Mouse (Mus musculus): Measurements from ENCODE around the gene Nop53. TPM values are rescaled to one million over a fixed set of nuclear protein-coding genes. Genes with fewer than 3 reads are reported as not detected.

Gene Nop53
- 162 TPM in 2 replicates for polyA plus RNA-seq (2015; fragmentation: Nextera tagmentation; extraction: Ambion mirVana)

GRCm38 (mm10) chr7:15945721-15946536 is at the start of gene Nop53:
Nop53 (minus strand) TSS chr7:15946074.

GRCm38 (mm10) chr7:15967312-15967711 is 21.4 kb upstream of the Nop53 start, which contains the start of gene Ehd2:
Ehd2 (minus strand) TSS chr7:15967567.

GRCm38 (mm10) chr7:15922220-15922773 is 23.6 kb downstream of the Nop53 start, which contains the start of gene Selenow:
Selenow (minus strand) TSS chr7:15922402.

Other genes with a start within 250 kb of the Nop53 start
- not detected in 2 replicates for gene Obox5, start 195.9 kb downstream of the Nop53 start, polyA plus RNA-seq (2015; fragmentation: Nextera tagmentation; extraction: Ambion mirVana)
- not detected in 2 replicates for gene Obox6, start 106.4 kb downstream of the Nop53 start, polyA plus RNA-seq (2015; fragmentation: Nextera tagmentation; extraction: Ambion mirVana)
- not detected in 2 replicates for gene Crx, start 66.1 kb downstream of the Nop53 start, polyA plus RNA-seq (2015; fragmentation: Nextera tagmentation; extraction: Ambion mirVana)
- not detected in 2 replicates for gene Crxos, start 63.5 kb downstream of the Nop53 start, polyA plus RNA-seq (2015; fragmentation: Nextera tagmentation; extraction: Ambion mirVana)
- 473 and 484 TPM in 2 replicates for gene Selenow, start 23.7 kb downstream of the Nop53 start, polyA plus RNA-seq (2015; fragmentation: Nextera tagmentation; extraction: Ambion mirVana)
- 10.6 and 11.5 TPM in 2 replicates for gene Ehd2, start 21.5 kb upstream of the Nop53 start, polyA plus RNA-seq (2015; fragmentation: Nextera tagmentation; extraction: Ambion mirVana)
- gene Bicra, start 101.8 kb upstream of the Nop53 start, polyA plus RNA-seq (2015; fragmentation: Nextera tagmentation; extraction: Ambion mirVana), result 2.6 and 3.5 TPM in 2 replicates
- gene Zfp541, start 115.7 kb upstream of the Nop53 start, polyA plus RNA-seq (2015; fragmentation: Nextera tagmentation; extraction: Ambion mirVana), result not detected in 2 replicates
- gene Napa, start 152.4 kb upstream of the Nop53 start, polyA plus RNA-seq (2015; fragmentation: Nextera tagmentation; extraction: Ambion mirVana), result 158 and 168 TPM in 2 replicates
- 10.9 and 12.9 TPM in 2 replicates for gene Kptn, start 173.8 kb upstream of the Nop53 start, polyA plus RNA-seq (2015; fragmentation: Nextera tagmentation; extraction: Ambion mirVana)
- not detected in 2 replicates for gene Slc8a2, start 183.8 kb upstream of the Nop53 start, polyA plus RNA-seq (2015; fragmentation: Nextera tagmentation; extraction: Ambion mirVana)
- gene Meis3, start 229.0 kb upstream of the Nop53 start, polyA plus RNA-seq (2015; fragmentation: Nextera tagmentation; extraction: Ambion mirVana), result 3.5 and 6.5 TPM in 2 replicates

Measured in spleen, postnatal 0 days (tissue).